ENCODE assay signal across 23 mouse cellular contexts in genomic region chr11:119180824-119181582, GRCm38 (mm10). TPM values are rescaled to one million over a fixed set of nuclear protein-coding genes. Genes with fewer than 3 reads are reported as not detected.
DNase-seq lines count a peak whose midpoint lies in the region; ATAC-seq and TF ChIP-seq lines count a peak whose summit lies in the region.
"Had no signal": no experiment of that assay in that cellular context is flagged by ENCODE, and none has a peak within 500 bp of the region (broad histone marks: within the 10 kb centered on the region; RNA-seq: fewer than 3 reads in every experiment).

No protein-coding gene starts in this region.

- no peaks in the 10 kb centered on the region for H3K79me2 ChIP-seq in C2C12 (ENCODE audit: control insufficient read depth, insufficient read depth)
- no peaks in the 10 kb centered on the region for H3K79me2 ChIP-seq in MEL (ENCODE audit: control insufficient read depth, insufficient read depth, low read length, poor library complexity)

- H3K27me3 ChIP-seq in hindbrain, postnatal 0 days (ENCODE audit: insufficient read depth, low read length): no peaks in the 10 kb centered on the region
- H3K27me3 ChIP-seq in hindbrain, embryonic 11.5 days (ENCODE audit: control insufficient read depth, insufficient read depth, low read length): no peaks in the 10 kb centered on the region
- H3K27me3 ChIP-seq in C2C12 (ENCODE audit: control insufficient read depth, insufficient read depth, insufficient read length) (no peaks in the 10 kb centered on the region), MEL (ENCODE audit: control insufficient read depth in 1 of 2, insufficient read depth in 2 of 2, low read length in 2 of 2) (no peaks in the 10 kb centered on the region)
- no peaks in the 10 kb centered on the region for H3K27me3 ChIP-seq in midbrain, embryonic 16.5 days (ENCODE audit: control insufficient read depth, insufficient read depth, low read depth, low read length)
- H3K27me3 ChIP-seq: heart, embryonic 15.5 days had no signal

- no peak for TF ChIP-seq EP300 in MEL (IDR thresholded peaks at IDR 0.05; ENCODE audit: low read depth in 1 of 2, low read length in 2 of 2)

- no peak for ATAC-seq in hindbrain, postnatal 0 days
- no peak for ATAC-seq in hindbrain, embryonic 11.5 days (ENCODE audit: low FRiP score)
- no peak for ATAC-seq in midbrain, embryonic 16.5 days
- no peak for ATAC-seq in CD4-positive, CD25-positive, alpha-beta regulatory T cell, adult 4 months

- no peak overlapping the region for H3ac ChIP-seq in C2C12 (ENCODE audit: control insufficient read depth, insufficient read length, low read depth)

- H3K9me3 ChIP-seq in hindbrain, postnatal 0 days (ENCODE audit: low read length): no peaks in the 10 kb centered on the region
- no peaks in the 10 kb centered on the region for H3K9me3 ChIP-seq in hindbrain, embryonic 11.5 days (ENCODE audit: control insufficient read depth, low read length)
- H3K9me3 ChIP-seq in MEL (replicated peaks; ENCODE audit: insufficient read depth, low read length): no peaks in the 10 kb centered on the region
- no peaks in the 10 kb centered on the region for H3K9me3 ChIP-seq in midbrain, embryonic 16.5 days (replicated peaks; ENCODE audit: control insufficient read depth, low read length, poor library complexity, severe bottlenecking)
- H3K9me3 ChIP-seq: heart, embryonic 15.5 days had no signal

- no peak for TF ChIP-seq POLR2A in MEL (IDR thresholded peaks at IDR 0.05; ENCODE audit: control insufficient read depth in 1 of 2, insufficient read depth in 1 of 2, low read depth in 1 of 2, low read length in 2 of 2, poor library complexity in 1 of 2)

- H3K79me3 ChIP-seq in C2C12 (ENCODE audit: low read depth): no peaks in the 10 kb centered on the region

- H3K4me1 ChIP-seq in hindbrain, postnatal 0 days (ENCODE audit: insufficient read depth, low read length): peaks cover 14% of the 10 kb centered on the region; the same call in 1 of the 2 replicates
- H3K4me1 ChIP-seq in hindbrain, embryonic 11.5 days (replicated peaks; ENCODE audit: control insufficient read depth, insufficient read depth, low read length): peaks cover 13% of the 10 kb centered on the region
- peaks cover 0 to 11% of the 10 kb centered on the region in 2 experiments; a peak in 3 of 4 replicates for H3K4me1 ChIP-seq in MEL (ENCODE audit: control insufficient read depth in 1 of 2, insufficient read depth in 2 of 2, low read length in 2 of 2)
- H3K4me1 ChIP-seq in midbrain, embryonic 16.5 days (ENCODE audit: control insufficient read depth, insufficient read depth, low read length): peaks cover 47% of the 10 kb centered on the region

- 0 out of 2 replicates have a peak overlapping the region, but pooled peaks have one; percentile 32 for H3K27ac ChIP-seq in hindbrain, postnatal 0 days
- no peak overlapping the region for H3K27ac ChIP-seq in hindbrain, embryonic 11.5 days (ENCODE audit: low read depth, low read length)
- H3K27ac ChIP-seq in MEL (ENCODE audit: control insufficient read depth, low read depth, low read length): no peak overlapping the region
- peak overlapping the region; percentile 63 for H3K27ac ChIP-seq in midbrain, embryonic 16.5 days (ENCODE audit: low read length)
- H3K27ac ChIP-seq in layer of hippocampus, adult 2 months: no peak overlapping the region
- H3K27ac ChIP-seq: heart, adult 2 months; heart, embryonic 15.5 days; stomach, postnatal 0 days had no signal

- H3K4me2 ChIP-seq in hindbrain, postnatal 0 days (ENCODE audit: low read depth, low read length): no peak overlapping the region
- H3K4me2 ChIP-seq in hindbrain, embryonic 11.5 days (replicated peaks; ENCODE audit: low read depth, low read length): no peak overlapping the region
- no peak overlapping the region for H3K4me2 ChIP-seq in midbrain, embryonic 16.5 days (ENCODE audit: low read length)
- H3K4me2 ChIP-seq: heart, embryonic 15.5 days; liver, embryonic 11.5 days had no signal

- no peak overlapping the region for H3K4me3 ChIP-seq in hindbrain, postnatal 0 days (ENCODE audit: low read length)
- no peak overlapping the region for H3K4me3 ChIP-seq in hindbrain, embryonic 11.5 days (ENCODE audit: low read depth, low read length)
- no peak overlapping the region for H3K4me3 ChIP-seq in C2C12 (ENCODE audit: insufficient read depth, poor library complexity, severe bottlenecking)
- H3K4me3 ChIP-seq in MEL (ENCODE audit: control insufficient read depth in 1 of 2, insufficient read depth in 1 of 2, low read depth in 2 of 2, low read length in 2 of 2): no peak overlapping the region
- H3K4me3 ChIP-seq in midbrain, embryonic 16.5 days (ENCODE audit: low read depth, low read length): no peak overlapping the region
- H3K4me3 ChIP-seq in layer of hippocampus, adult 2 months: no peak overlapping the region
- H3K4me3 ChIP-seq: heart, adult 2 months; heart, embryonic 15.5 days had no signal

- H3K36me3 ChIP-seq in hindbrain, postnatal 0 days (ENCODE audit: insufficient read depth, low read length): no peaks in the 10 kb centered on the region
- H3K36me3 ChIP-seq in hindbrain, embryonic 11.5 days (ENCODE audit: control insufficient read depth, insufficient read depth, low read length): no peaks in the 10 kb centered on the region
- H3K36me3 ChIP-seq in C2C12 (ENCODE audit: control insufficient read depth, insufficient read depth) (no peaks in the 10 kb centered on the region), MEL (ENCODE audit: control insufficient read depth in 1 of 2, insufficient read depth in 2 of 2, low read length in 2 of 2) (peaks cover 0 to 3% of the 10 kb centered on the region in 2 experiments; a peak in 2 of 4 replicates)
- no peaks in the 10 kb centered on the region for H3K36me3 ChIP-seq in midbrain, embryonic 16.5 days (ENCODE audit: control insufficient read depth, insufficient read depth, low read length)
- H3K36me3 ChIP-seq: heart, embryonic 15.5 days had no signal

- no peak overlapping the region for H3K9ac ChIP-seq in hindbrain, postnatal 0 days (replicated peaks; ENCODE audit: low read length)
- H3K9ac ChIP-seq in hindbrain, embryonic 11.5 days (ENCODE audit: low read depth, low read length): no peak overlapping the region
- no peak overlapping the region for H3K9ac ChIP-seq in MEL (ENCODE audit: control insufficient read depth, low read depth, low read length, poor library complexity, severe bottlenecking)
- no peak overlapping the region for H3K9ac ChIP-seq in midbrain, embryonic 16.5 days (ENCODE audit: low read depth, low read length)
- H3K9ac ChIP-seq: heart, embryonic 15.5 days had no signal

- TF ChIP-seq CTCF in hindbrain, postnatal 0 days (IDR thresholded peaks at IDR 0.05; ENCODE audit: low read depth): no peak
- TF ChIP-seq CTCF in C2C12 (IDR thresholded peaks at IDR 0.05; ENCODE audit: control insufficient read depth, insufficient read depth, insufficient read length) (no peak), MEL (IDR thresholded peaks at IDR 0.05 in 2 of 3, conservative IDR thresholded peaks at IDR 0.05 in 1 of 3; ENCODE audit: control insufficient read depth in 1 of 3, insufficient read depth in 1 of 3, low read depth in 2 of 3, low read length in 3 of 3, poor library complexity in 1 of 3, severe bottlenecking in 1 of 3) (no peak)
- no peak for TF ChIP-seq CTCF in layer of hippocampus, adult 2 months (conservative IDR thresholded peaks at IDR 0.05)

- 64% methylated on average over 14 of the region's 14 CpGs for WGBS in hindbrain, postnatal 0 days
- WGBS in hindbrain, embryonic 11.5 days: 84% methylated on average over 14 of the region's 14 CpGs
- WGBS in midbrain, embryonic 16.5 days: 62% methylated on average over 14 of the region's 14 CpGs

- TF ChIP-seq RAD21 in MEL (IDR thresholded peaks at IDR 0.05; ENCODE audit: low read depth, low read length): no peak

- DNase-seq in hindbrain, postnatal 0 days (ENCODE audit: low spot score): no peak
- DNase-seq in hindbrain, embryonic 11.5 days (ENCODE audit: low spot score): no peak
- peak; percentile 26 for DNase-seq in MEL (ENCODE audit: low read depth, low spot score)
- DNase-seq in layer of hippocampus, adult 11-12 months (ENCODE audit: low spot score): no peak
- DNase-seq in layer of hippocampus, adult 2 months (ENCODE audit: low spot score in 2 of 2): no peak
- DNase-seq: adrenal gland, adult 8-10 months; cerebellum, adult 11 months; cerebellum, postnatal 36 days; gastrocnemius, postnatal 14 days; heart, adult 2 months; kidney, adult 18-20 months; kidney, postnatal 14 days; left cerebral cortex, postnatal 4 days; lung, adult 2 months; lung, postnatal 4 days; thymus, postnatal 25 days had no signal

TF ChIP-seq in C2C12, 6 proteins besides CTCF, POLR2A, EP300 and RAD21:
- peak; percentile 6 for TF ChIP-seq USF1 (IDR thresholded peaks at IDR 0.05; ENCODE audit: low read depth)
- no peak for TF ChIP-seq CEBPB (IDR thresholded peaks at IDR 0.05; ENCODE audit: low read depth)

TF ChIP-seq in MEL, 35 proteins besides CTCF, POLR2A, EP300 and RAD21 (continues in another document):
- no peak for TF ChIP-seq MAX (IDR thresholded peaks at IDR 0.05; ENCODE audit: low read length)

RNA-seq across cellular contexts. Expression of gene Tbc1d16, which starts 47.3 kb away (rescaled TPM):
- total RNA-seq in hindbrain, postnatal 0 days (2014; rRNA removed): 161 and 182 TPM in 2 replicates
- 42.1 and 43.9 TPM in 2 replicates for polyA plus RNA-seq in hindbrain, postnatal 0 days (2015; fragmentation: Nextera tagmentation; extraction: Ambion mirVana)
- polyA plus RNA-seq in hindbrain, embryonic 11.5 days (2014; fragmentation: Nextera tagmentation; extraction: Ambion mirVana): 16.9 and 20.7 TPM in 2 replicates
- polyA plus RNA-seq in C2C12 (2012; fragmentation: generic; extraction: Trizol) (4.9 TPM), MEL (2012; ENCODE audit: insufficient read depth in 1 of 2, insufficient read length in 2 of 2, low read depth in 1 of 2, low replicate concordance in 2 of 2, missing spikeins in 1 of 2) (10 to 100 TPM in 1 of 2 experiments, not detected in 1; 19.2 TPM)
- total RNA-seq in MEL (2012; rRNA removed): 12.0 and 13.6 TPM in 2 replicates
- polyA plus RNA-seq in midbrain, embryonic 16.5 days (2015; fragmentation: Nextera tagmentation; extraction: Ambion mirVana): 47.7 and 56.7 TPM in 2 replicates
- 1 to 10 TPM in 1 of 2 experiments, under 1 TPM in 1; 0.72 to 1.0 TPM for polyA plus RNA-seq in CD4-positive, CD25-positive, alpha-beta regulatory T cell, adult 4 months (2017; shearing (Covaris generic))
- total RNA-seq in layer of hippocampus, adult 2 months (2021): 10 to 100 TPM; 44.0 to 44.1 TPM

RNA-seq across cellular contexts. Expression of gene Ccdc40, which starts 47.4 kb away (rescaled TPM):
- 11.5 and 12.5 TPM in 2 replicates for total RNA-seq in hindbrain, postnatal 0 days (2014; rRNA removed)
- polyA plus RNA-seq in hindbrain, postnatal 0 days (2015; fragmentation: Nextera tagmentation; extraction: Ambion mirVana): 9.7 and 10.3 TPM in 2 replicates
- 16.5 and 19.3 TPM in 2 replicates for polyA plus RNA-seq in hindbrain, embryonic 11.5 days (2014; fragmentation: Nextera tagmentation; extraction: Ambion mirVana)
- 0.12 TPM for polyA plus RNA-seq in C2C12 (2012; fragmentation: generic; extraction: Trizol)
- 0.46 and 0.92 TPM in 2 replicates for total RNA-seq in MEL (2012; rRNA removed)
- polyA plus RNA-seq in MEL (2012; ENCODE audit: insufficient read depth in 1 of 2, insufficient read length in 2 of 2, low read depth in 1 of 2, low replicate concordance in 2 of 2, missing spikeins in 1 of 2): 1 to 10 TPM in 1 of 2 experiments, not detected in 1; 1.9 TPM
- 18.0 and 20.1 TPM in 2 replicates for polyA plus RNA-seq in midbrain, embryonic 16.5 days (2015; fragmentation: Nextera tagmentation; extraction: Ambion mirVana)
- polyA plus RNA-seq in CD4-positive, CD25-positive, alpha-beta regulatory T cell, adult 4 months (2017; shearing (Covaris generic)): 1 to 10 TPM; 2.9 to 3.6 TPM
- 1 to 10 TPM; 2.8 to 4.1 TPM for total RNA-seq in layer of hippocampus, adult 2 months (2021)
- total RNA-seq: gastrocnemius, postnatal 14 days; neutrophil, adult 5-6 weeks had no signal

Comparison
In these comparisons a context has a peak if more than half of its experiments do, and no peak if none do; other contexts are left out.
1. H3K27ac ChIP-seq: peak in hindbrain, postnatal 0 days (single experiment) and midbrain, embryonic 16.5 days (single experiment); none in hindbrain, embryonic 11.5 days (single experiment), MEL (single experiment) and layer of hippocampus, adult 2 months (single experiment).